Mouse (Mus musculus) retina, postnatal 1 day (tissue): ENCODE data around the gene Dhx32.
"Not testable (repeated sequence)": the region's sequence is repeated elsewhere in the genome, so short reads cannot be mapped to it uniquely, and the experiment has no call there.

Experiments
- DNase-seq: peaks from one replicate; pipeline ENCODE4 v3.0.0-alpha.2; 2012

Gene Dhx32

DNA sequence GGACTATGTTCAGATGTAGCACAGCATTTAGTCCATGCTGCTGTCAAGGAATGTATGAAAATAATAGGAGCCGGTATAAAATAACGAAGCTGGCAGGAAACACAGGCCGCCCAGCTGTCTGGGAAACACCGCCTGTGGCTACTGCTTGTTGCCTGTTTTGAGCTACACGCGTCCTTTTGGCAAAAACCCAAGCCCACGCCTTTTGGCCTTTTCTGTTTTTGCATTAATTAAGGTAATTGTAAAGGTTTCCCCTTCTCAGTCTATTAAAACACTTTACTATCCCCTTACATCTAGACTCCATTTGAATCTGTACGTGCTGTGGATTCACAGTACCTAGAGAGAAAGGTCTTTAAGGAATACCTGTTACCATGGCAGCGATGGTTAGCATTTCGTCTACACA is 57.7 kb downstream of the Dhx32 start:
- no peak for DNase-seq

DNA sequence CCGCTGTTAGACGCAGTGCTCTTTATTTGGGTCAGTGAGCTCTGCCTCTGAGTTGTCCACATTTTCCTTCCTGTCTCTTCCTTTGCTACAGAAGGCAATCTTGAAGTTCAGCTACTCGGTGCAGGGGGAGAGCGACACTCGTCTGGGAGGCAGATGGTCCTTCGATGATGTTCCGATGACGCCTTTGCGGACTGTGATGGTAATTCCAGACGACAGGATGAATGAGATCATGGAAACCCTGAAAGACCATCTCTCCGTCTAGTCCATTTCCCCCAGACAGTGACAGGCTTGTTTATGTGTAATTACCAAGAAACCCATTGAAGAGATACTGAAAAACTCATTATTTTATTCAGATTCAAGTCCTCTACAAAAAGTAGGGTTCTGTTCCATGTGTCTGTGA is 61.9 kb downstream of the Dhx32 start:
- peak; percentile 98 for DNase-seq

DNA sequence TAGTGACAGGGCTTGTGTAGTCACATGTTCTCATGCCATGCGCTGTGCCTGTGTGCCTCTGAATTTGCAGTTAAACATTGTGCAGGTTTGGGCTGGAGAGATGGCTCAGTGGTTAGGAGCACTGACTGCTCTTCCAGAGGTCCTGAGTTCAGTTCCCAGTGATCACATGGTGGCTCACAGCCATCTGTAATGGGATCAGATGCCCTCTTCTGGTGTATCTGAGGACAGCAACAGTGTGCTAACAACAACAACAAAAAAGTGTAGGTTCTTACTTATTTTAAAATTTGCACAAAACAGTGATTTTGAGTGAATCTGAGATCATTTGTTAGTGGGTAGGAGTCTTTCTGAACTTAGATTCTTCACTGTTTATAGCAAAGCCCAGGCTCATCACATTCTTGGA is 63.9 kb downstream of the Dhx32 start:
- no peak for DNase-seq

DNA sequence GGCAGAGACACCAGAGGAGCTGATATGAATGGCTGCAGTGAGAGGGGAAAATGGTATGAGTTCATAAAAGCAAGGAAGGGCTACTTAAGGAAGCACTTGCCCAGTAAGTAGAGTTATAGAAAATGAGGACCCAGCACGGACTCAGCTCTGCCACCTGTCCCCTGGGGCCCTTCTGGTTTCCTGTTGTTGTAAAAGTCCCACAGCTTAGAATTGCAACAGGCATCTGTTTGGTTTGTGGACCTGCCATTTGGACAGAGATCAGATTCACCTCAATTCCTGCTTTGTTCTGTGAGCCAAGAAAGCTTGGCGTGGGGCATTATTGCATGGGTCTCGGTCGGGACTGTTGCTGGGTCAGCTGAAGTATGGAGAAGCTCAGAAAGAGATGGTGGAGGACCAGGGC is 67.1 kb downstream of the Dhx32 start:
- no peak for DNase-seq

DNA sequence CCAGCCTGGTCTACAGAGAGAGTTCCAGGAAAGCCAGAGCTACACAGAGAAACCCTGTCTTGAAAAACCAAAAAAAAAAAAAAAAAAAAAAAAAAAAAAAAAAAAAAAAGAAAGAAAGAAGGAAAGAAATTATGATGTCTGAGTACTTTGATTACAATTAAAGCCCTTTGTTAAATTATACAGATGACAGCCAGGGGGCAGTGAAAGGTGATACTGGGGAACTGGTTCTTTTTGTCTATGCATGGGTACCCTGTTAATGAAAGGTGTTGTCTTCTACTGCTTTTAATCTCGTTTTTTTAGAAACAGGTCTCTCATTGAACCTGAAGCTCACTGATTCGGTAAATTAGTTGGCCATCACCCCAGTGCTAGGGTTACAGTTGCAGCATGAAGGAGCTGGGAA is 75.2 kb downstream of the Dhx32 start:
- DNase-seq: no peak

DNA sequence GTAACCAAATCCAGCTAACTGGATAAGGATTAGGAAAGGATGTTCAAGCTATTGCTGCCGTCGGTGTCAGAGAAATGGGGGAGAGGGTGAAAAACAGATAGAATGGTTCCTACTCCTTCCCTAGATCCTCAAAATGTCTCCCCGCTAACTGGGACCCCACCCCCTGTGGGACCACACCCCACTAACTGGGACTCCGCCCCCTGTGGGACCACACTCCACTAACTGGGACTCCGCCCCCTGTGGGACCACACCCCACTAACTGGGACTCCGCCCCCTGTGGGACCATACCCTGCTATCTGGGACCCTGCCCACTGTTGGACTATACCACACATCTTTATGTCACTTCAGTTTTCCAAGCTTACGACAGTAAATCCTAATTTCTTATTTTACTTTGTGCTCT is 78.6 kb downstream of the Dhx32 start:
- no peak for DNase-seq

DNA sequence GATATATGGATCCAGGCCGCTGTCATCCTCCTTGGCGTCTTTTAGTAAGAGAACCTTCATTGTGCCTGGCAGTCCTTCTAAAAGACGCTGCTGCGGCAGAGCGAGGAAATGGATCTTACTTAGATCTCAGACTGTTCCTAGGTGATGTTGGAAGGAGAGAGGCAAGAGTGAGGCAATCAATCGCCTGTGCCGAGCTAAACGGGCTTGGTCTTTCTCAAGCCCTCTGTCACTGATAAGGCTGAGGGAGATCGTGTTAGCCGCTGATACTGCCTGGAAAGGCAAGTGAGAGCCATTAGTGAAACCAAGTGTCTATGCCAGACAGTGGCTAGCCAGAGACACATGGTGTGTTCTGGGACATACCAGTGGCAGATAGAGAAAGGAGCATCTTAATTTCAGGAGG is 80.2 kb downstream of the Dhx32 start:
- DNase-seq: no peak

DNA sequence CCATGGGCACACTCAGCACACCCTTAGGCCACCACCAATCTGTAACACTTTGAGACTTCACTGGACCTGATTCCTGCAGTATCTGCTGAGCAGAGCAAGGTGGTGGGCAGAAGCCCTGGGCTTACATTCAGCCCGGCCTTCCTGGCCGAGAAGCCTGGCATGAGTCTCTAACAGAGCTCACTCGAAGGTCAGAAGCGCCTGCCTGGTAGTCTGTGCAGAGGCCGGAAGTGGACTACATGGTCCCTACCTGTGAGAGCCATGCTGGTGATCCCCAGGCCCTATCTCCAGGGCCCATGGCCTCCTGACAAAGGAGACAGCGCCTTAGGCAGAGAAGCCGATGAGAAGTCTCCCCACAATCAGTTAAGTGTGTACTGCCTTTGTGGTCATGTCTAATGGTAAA is 81.2 kb downstream of the Dhx32 start:
- no peak for DNase-seq

DNA sequence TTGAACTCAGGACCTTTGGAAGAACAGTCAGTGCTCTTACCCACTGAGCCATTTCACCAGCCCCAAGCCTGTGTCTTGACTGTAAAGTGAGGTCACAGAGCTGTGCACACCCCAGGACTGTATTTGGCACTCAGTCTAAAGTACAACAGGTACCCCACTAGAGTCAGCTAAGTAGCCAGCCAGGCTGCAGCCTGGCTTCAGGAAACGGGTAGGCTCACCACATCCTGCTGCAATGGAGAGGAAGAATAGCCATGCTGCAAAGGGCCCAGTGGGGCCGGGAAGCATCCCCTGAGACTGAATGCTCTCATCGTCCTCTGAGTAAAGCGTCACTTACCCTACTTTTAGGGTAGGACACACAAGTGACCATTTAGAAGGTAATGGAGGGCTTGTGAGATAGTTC is 82.6 kb downstream of the Dhx32 start:
- DNase-seq: no peak

DNA sequence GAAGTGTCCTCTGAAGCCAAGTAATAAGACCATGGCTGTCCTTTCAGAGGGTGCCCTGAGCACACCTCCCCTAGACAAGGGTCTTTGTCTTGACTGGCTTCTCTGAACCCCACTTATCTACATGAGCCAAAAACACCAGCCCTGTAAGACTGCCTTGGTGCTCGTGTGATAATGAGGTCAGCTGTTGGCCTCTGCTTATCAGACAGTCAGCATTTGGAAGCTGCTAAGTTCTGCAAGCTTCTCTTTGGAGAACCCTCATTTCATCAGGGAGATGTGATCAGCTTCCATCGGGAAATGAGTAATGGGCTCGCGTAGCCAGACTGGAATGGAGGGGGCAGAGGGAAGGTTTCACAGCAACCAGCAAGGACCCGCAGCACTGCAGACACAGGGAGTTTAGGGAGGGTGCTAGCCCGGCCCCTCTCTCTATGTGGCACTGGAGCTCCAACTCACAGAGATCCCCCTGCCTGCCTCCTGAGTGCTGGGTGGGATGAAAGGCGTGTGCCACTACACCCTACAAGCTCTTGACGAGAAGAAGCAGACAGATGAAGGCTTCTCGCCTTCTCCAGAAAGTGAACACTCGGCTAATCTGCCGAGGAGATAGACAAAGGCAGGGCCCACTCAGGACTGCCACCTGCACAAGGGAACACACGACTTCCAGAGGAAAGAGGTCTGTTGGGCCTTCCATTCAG is 84.4 kb downstream of the Dhx32 start:
- DNase-seq: no peak

DNA sequence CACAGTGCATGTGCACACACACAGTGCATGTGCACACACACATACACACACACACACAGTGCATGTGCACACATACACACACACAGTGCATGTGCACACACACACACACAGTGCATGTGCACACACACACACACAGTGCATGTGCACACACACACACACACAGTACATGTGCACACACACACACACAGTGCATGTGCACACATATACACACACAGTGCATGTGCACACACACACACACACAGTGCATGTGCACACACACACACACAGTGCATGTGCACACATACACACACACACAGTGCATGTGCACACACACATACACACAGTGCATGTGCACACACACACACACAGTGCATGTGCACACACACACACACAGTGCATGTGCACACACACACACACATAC is 96.9 kb downstream of the Dhx32 start:
- not testable (repeated sequence) for DNase-seq

DNA sequence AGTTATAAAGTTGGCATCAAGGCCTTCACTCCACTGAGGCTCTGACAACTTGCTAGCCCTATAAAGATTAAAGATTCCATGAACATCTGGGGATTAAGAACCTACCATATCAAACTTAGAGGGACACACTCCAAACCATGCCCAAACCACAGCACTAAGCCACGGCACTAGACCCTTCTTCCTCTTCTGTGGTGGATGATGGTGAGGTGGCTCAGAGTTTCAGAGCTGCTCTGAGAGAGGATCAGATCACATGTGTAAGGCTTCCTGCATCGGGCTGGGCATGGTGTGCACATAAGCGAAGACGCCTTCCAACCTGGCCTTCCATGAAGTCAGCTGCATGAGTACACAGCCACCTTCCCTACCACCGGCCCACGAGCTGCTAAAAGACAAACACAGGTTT is 97.8 kb downstream of the Dhx32 start:
- no peak for DNase-seq

DNA sequence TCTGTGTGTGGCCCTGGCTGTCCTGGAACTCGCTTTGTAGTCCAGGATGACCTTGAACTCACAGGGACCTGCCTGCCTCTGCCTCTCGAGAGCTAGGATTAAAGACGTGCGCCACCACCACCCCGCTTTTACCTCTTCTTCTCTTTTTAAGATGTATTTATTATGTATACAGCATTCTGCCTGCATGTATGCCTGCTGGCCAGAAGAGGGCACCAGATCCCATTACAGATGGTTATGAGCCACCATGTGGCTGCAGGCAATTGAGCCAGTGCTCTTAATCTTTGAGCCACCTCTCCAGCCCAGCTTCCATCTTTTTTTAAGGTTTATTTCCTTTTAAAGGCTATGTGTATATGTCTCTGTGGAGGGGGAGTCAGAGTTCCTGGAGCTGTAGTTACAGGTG is 98.4 kb downstream of the Dhx32 start:
- DNase-seq: peak; percentile 9

DNA sequence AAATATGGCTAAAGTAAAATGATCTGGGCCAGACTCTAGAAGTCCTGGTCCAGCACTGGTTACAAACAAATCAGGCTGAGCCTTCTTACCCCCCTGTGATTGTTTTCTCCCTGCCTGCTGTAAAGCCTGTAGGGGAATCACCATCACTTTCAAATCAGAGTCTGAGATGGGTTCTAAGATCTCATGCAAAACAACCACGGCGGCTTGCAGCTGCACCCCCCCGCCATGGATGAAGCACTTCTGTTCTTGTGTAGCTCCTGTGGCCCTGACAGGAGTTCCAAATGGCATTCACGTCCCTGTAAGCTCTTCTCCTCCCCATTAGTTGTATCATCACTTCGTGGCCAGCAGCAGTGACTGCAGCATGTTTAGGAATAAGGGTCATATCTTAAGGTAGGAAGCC is 98.9 kb downstream of the Dhx32 start:
- DNase-seq: no peak

DNA sequence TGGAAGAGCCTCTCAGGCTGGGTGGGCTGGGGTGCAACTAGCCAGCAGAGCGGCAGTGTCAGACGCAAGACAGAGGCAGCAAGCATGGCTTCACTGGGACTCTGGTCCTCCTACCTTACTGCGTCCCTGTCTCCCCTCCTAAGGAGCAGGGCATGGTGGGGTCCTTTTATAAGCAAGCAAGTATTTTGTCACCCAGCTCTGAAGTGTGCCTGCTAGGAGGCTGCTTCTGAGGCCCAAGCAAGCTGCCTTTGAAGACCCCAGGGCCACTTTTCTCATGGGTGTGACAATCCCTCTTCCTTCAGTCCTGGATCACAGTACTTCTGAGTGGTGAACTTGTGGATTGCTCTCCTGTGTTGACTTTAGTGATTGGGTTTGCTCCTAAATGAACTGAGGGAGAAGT is 102.6 kb downstream of the Dhx32 start, which contains the start of gene Mmp21:
Gene Mmp21, minus strand, starts transcription at position 101 of the 400 bp plus-strand sequence.
- DNase-seq: no peak

DNA sequence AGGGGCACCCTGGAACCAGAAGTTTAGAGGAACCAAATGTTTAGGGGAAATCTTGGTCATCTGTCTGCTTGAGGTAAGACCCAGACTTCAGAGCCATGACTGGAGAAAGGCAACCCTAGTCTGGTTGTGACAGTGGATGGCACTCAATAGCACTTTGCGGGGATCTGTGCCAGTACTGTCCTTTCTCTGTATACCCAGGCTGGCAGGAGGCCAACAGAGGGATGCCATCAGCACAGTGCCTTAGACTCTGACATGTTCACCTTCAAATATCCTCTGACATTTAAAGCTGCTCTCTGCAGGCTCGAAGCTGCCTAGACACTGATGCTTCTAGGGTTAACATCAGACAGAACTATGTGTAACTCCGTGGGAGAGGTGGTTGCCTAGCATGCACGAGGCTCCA is 103.1 kb downstream of the Dhx32 start:
- peak; percentile 53 for DNase-seq

DNA sequence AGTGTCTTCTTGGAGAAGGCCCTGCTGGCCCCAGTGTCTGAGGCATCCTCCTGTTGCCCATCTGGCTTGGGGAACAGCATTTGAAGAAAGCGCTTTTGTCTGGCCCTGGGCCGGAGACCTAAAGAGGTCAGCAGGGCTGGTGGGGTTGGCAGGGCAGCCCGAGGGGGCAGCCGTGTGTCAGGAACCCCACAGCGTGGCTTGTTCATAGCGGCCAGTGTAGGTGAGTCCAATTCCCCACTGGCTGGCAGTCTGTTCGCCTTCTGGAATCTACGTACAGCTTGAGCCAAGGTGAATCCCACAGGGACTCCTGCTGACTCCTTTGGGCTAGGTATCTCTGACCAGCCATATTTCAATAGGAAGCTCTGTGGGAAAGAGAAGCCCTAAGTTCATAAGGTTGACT is 103.8 kb downstream of the Dhx32 start:
- no peak for DNase-seq

DNA sequence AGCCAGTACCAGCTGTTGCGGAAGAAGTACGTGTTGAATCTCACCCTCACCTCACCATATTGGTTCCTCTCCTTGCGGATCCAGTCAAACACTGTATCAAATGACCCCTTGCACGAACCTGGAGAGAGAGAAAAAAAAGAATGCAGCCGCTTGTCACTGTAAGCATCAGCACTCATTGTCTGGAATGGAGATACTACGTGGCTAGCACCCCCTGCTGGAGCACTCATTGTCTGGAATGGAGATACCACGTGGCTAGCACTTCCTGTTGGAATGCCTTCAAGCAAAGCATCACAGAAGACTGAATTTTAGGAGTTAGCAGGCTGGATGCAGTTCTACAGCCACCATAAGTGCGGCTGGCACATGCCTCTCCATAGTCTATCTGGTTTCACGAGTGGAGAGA is 106.5 kb downstream of the Dhx32 start:
- DNase-seq: peak; percentile 61
